In the genomic region with DNA sequence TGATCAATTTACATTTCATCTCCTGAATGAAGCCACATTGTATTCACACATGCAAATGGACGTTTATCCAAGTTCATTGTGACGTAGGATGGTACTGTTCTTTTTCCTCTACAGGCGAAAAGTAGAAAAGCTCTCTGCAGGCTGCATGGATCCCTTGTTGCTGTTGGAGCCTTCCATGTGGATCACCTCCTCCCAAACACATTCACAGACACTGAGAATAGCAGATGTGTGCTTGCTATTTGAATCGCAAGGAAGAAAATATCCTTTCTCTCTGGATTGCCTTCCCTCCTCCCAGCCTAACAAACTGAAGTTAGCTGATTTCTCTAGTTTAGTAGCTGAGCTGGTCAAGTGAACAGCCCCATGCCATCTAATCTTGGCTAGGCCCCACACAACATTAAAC, we compare ENCODE assay signal across 17 mouse cellular contexts. TPM values are rescaled to one million over a fixed set of nuclear protein-coding genes. Genes with fewer than 3 reads are reported as not detected.
DNase-seq lines count a peak whose midpoint lies in the region.
"Had no signal": no experiment of that assay in that cellular context is flagged by ENCODE, and none has a peak within 500 bp of the region (broad histone marks: within the 10 kb centered on the region; RNA-seq: fewer than 3 reads in every experiment).

No protein-coding gene starts in this region.

- DNase-seq in frontal cortex, adult 2 months (ENCODE audit: extremely low spot score in 1 of 2, low spot score in 1 of 2), result peak; percentile 59 to 64
- DNase-seq in frontal cortex, postnatal 10 days (ENCODE audit: low spot score in 2 of 2), result no peak
- DNase-seq in layer of hippocampus, adult 9-11 months, result peak; percentile 43
- no peak for DNase-seq in layer of hippocampus, adult 9-10 months (ENCODE audit: low spot score)
- peak; percentile 62 for DNase-seq in right cerebral cortex, adult 18-20 months
- DNase-seq in right cerebral cortex, postnatal 14 days, result no peak
- DNase-seq in telencephalon, adult 2 months (ENCODE audit: low read depth, low spot score), result peak; percentile 76
- no peak for DNase-seq in spleen, adult 18-20 months
- DNase-seq: adrenal gland, postnatal 36 days; cerebellum, adult 11-12 months; cerebellum, postnatal 10 days; forebrain, postnatal 0 days; gastrocnemius, postnatal 25 days; heart, adult 2 months; kidney, adult 18-20 months; lung, embryonic 14.5 days; thymus, postnatal 36 days had no signal

RNA-seq across cellular contexts. Expression of a gene that starts 2.9 kb away (rescaled TPM):
- 19.2 and 19.7 TPM in 2 replicates for polyA plus RNA-seq in frontal cortex, adult 2 months (2012; rRNA removed)

RNA-seq across cellular contexts. Expression of a gene that starts 59.8 kb away (rescaled TPM):
- 0.57 and 0.96 TPM in 2 replicates for polyA plus RNA-seq in frontal cortex, adult 2 months (2012; rRNA removed)

Comparison
In these comparisons a context has a peak if more than half of its experiments do, and no peak if none do; other contexts are left out.
1. DNase-seq: peak in frontal cortex, adult 2 months (2 of 2), layer of hippocampus, adult 9-11 months (single experiment), right cerebral cortex, adult 18-20 months (single experiment) and telencephalon, adult 2 months (single experiment); none in frontal cortex, postnatal 10 days (0 of 2), layer of hippocampus, adult 9-10 months (single experiment), right cerebral cortex, postnatal 14 days (single experiment) and spleen, adult 18-20 months (0 of 2).